Mouse (Mus musculus): ENCODE results near the gene Tmem262. TPM values are rescaled to one million over a fixed set of nuclear protein-coding genes. Genes with fewer than 3 reads are reported as not detected.

The Tmem262 gene
- total RNA-seq, 2 experiments from 2014 or later = not detected

DNA sequence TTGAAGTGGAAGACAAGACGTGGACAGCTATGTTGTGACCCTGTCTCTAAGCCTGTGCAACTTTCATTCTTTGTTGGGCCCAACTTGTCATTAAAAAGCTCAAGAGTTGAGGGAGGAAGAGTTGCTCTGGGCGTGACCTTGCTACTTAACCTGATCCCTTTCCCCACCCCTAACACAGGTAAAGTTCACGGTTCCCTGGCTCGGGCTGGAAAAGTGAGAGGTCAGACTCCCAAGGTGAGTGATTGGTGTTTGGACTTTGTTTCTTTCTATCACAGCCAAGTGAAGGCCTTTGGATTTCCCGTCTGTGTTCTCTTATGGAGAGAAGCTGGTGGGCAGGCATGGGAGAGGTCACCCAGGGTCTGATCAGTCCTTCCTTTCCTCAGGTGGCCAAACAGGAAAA, 20.9 kb upstream of the Tmem262 start:
- DNase-seq (ENCODE audit: low spot score in 2 of 2) = no peak

GRCm38 (mm10) chr19:6061021-6061533, 18.8 kb upstream of the Tmem262 start, which contains the start of gene Znhit2:
TSS of gene Znhit2 (plus strand) at chr19:6061192.
- DNase-seq (ENCODE audit: low spot score in 2 of 2) = peak; percentile 95 to 97

GRCm38 (mm10) chr19:6061641-6062302, 18.1 kb upstream of the Tmem262 start:
- peak in 1 of 2 experiments; percentile 55 for DNase-seq (ENCODE audit: low spot score in 2 of 2)

DNA sequence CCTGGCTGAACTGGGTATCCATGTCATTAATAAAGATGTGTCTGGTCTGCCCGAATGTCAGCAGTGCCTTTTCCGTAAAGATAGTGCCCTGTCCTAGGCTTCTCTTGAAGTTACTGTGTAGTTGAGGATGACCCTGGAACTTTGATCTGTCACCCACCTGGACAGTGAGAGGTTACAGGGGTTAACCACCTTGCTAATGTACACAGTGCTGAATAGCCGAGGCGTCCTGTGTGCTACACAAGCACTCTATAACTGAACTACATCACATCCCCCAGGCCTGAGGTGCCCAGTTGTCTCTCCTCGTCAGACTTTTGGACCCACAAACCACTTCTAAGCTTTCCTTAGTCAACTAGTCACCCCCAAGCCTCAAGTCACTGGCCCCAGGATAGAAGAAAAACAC, 17.4 kb upstream of the Tmem262 start:
- no peak for DNase-seq (ENCODE audit: low spot score in 2 of 2)

DNA sequence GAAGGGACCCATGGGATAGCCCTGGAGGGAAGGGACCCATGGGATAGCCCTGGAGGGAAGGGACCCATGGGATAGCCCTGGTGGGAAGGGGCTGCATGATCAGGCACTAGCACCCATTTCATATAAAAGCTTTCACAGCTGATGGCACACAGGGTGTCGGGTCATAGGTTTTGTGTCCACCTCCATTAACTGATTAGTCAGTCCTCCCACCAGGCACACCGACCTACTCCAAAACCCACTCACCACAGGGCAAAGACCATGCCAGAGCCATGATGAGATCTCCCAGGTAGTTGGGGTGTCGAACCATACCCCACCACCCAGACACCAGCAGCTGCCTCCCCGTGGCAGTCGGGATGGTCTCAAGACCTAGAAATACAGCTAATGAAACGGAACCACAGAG, 16.8 kb upstream of the Tmem262 start:
- no peak for DNase-seq (ENCODE audit: low spot score in 2 of 2)

- DNase-seq (ENCODE audit: low spot score in 2 of 2) = no peak
Measured at GRCm38 (mm10) chr19:6066571-6066970, 13.3 kb upstream of the Tmem262 start.

DNA sequence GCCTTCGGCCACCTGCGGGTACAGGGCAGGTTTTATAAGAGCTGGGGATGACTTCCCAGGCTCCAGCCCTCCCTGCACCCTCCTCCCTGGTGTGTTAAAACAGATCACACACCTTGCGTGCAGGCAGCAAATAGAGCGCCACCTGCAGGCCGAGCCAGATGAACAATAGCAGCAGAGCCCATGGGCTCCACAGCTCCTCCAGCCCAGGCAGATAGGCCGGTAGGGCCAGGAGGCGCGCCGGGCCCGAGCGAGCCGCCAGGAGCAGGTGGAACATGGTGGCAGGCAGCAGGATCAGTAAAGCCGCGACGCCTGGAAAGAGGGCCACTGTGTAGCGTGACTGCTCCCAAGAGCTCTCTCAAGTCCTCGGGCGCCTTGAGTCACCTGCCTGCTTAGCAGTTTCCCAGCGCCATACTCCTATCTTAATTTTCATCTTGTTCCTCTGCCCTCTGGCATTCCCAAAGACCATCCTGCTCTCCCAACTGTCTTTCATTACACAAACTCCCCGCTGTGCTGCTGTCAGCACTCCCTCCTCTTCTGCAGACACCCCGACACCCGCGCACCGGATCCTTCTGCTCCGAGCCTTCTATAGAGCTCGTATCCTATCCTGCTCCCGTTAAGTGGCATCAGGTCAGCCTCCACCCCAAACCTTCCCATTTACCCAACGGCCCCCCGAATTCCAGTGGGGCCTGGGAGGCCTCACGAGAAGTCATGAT, 12.7 kb upstream of the Tmem262 start:
- peak; percentile 77 to 86 for DNase-seq (ENCODE audit: low spot score in 2 of 2)

GRCm38 (mm10) chr19:6067724-6068415, 12.0 kb upstream of the Tmem262 start, which contains the start of gene Tm7sf2:
TSS of gene Tm7sf2 (minus strand) at chr19:6068373.
- peak; percentile 83 to 89 for DNase-seq (ENCODE audit: low spot score in 2 of 2)

GRCm38 (mm10) chr19:6068951-6069350, 10.9 kb upstream of the Tmem262 start:
- no peak for DNase-seq (ENCODE audit: low spot score in 2 of 2)

DNA sequence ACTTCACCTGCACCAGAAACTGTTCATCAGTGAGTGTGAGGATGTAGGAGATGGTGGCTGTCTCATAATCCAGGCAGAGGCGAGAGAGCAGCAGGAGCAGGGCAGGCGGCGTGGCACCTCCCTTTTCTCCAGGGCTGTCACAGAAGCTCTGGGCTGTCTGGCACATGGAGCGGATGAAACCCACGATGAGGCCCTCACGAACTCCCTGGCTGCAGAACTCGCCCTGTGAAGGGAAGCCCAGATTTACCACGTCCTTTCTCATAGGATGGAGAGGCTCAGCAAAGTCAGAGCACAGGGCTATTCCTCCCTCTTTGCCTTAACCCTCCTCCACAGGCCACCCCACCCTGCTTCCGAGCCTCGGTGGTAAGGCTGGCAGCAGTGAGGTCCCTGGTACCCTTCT, 10.0 kb upstream of the Tmem262 start:
- no peak for DNase-seq (ENCODE audit: low spot score in 2 of 2)

GRCm38 (mm10) chr19:6070571-6071250, 9.1 kb upstream of the Tmem262 start:
- DNase-seq (ENCODE audit: low spot score in 2 of 2) = no peak

- no peak for DNase-seq (ENCODE audit: low spot score in 2 of 2)
Measured at GRCm38 (mm10) chr19:6071261-6071660, 8.6 kb upstream of the Tmem262 start.

- no peak for DNase-seq (ENCODE audit: low spot score in 2 of 2)
Measured at GRCm38 (mm10) chr19:6073889-6074288, 5.9 kb upstream of the Tmem262 start.

- DNase-seq (ENCODE audit: low spot score in 2 of 2) = peak; percentile 81 to 92
Measured at GRCm38 (mm10) chr19:6076564-6077393, 3.1 kb upstream of the Tmem262 start, which contains the start of gene Vps51. TSS of gene Vps51 (minus strand) at chr19:6077231.

GRCm38 (mm10) chr19:6082156-6082555, 2.3 kb downstream of the Tmem262 start, which contains the start of gene Gm28374:
TSS of gene Gm28374 (minus strand) at chr19:6082256.
- no peak for DNase-seq (ENCODE audit: low spot score in 2 of 2)

- peak; percentile 95 to 97 for DNase-seq (ENCODE audit: low spot score in 2 of 2)
Measured at GRCm38 (mm10) chr19:6084478-6085248, 4.8 kb downstream of the Tmem262 start, which contains the start of the genes Zfpl1 and Cdca5. TSS of gene Zfpl1 (minus strand) at chr19:6084956. TSS of gene Cdca5 (plus strand) at chr19:6084983.

GRCm38 (mm10) chr19:6085417-6085879, 5.6 kb downstream of the Tmem262 start:
- no peak for DNase-seq (ENCODE audit: low spot score in 2 of 2)

DNA sequence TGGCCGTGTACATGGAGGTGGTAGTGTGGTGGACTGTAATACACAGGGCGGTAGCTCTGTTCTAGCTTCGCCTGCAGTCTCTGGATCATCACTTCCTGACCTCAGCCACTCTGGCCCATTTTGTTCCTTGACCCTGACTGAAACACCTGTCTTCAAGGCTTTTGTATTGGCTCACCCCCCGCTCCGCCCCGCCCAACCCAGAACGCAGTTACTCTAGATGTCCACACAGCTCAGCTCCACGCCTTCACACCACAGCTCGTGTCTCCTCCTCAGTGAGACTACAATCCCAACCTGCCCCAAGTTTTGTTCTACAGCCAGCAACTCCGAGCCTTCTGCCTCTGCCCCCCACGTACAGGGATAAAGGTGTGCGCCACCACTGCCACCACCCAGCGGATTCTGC, 9.0 kb downstream of the Tmem262 start:
- DNase-seq (ENCODE audit: low spot score in 2 of 2) = no peak

- no peak for DNase-seq (ENCODE audit: low spot score in 2 of 2)
Measured at GRCm38 (mm10) chr19:6094119-6094518, 14.3 kb downstream of the Tmem262 start, which contains the start of gene AC131692.1. TSS of gene AC131692.1 (plus strand) at chr19:6094419.
